Mouse (Mus musculus) macrophage (primary cell): ENCODE measurements around the gene Adgrf2. TPM values are rescaled to one million over a fixed set of nuclear protein-coding genes. Genes with fewer than 3 reads are reported as not detected.

Source experiments
- H3K27ac ChIP-seq: fragments of 350-480 bp; formaldehyde crosslinking; 2 replicates; pipeline ENCODE4 v1.9.0; 2021
- H3K36me3 ChIP-seq: fragments of 350-480 bp; formaldehyde crosslinking; 2 replicates; pipeline ENCODE4 v1.9.0; 2021; ENCODE audit errors: inconsistent target
- H3K4me3 ChIP-seq: fragments of 350-480 bp; formaldehyde crosslinking; 2 replicates; pipeline ENCODE4 v1.9.0; 2021; ENCODE audit errors: inconsistent target
- H3K79me2 ChIP-seq: fragments of 350-480 bp; formaldehyde crosslinking; 2 replicates; pipeline ENCODE4 v1.9.0; 2021; ENCODE audit errors: inconsistent target
- WGBS: methylation state at CpG from one replicate; pipeline ENCODE4 v1.1.7; 2026; ENCODE audit warnings: inconsistent platforms; ENCODE audit not compliant: missing documents; 5-methylcytosine and 5-hydroxymethylcytosine counted together
- polyA plus RNA-seq: library from polyadenylated mRNA; stranded (reverse); fragments of 250-400 nt; gene quantifications from 3 replicates; pipeline ENCODE4 v1.2.4, GENCODE M21; 2018; ENCODE audit warnings: inconsistent platforms
- total RNA-seq, 78 experiments: library from RNA; depleted of rRNA; stranded (reverse); fragments of 250-400 nt; gene quantifications; 1 replicate in 9 of 78; 2 replicates in 24 of 78; 3 replicates in 43 of 78; 4 replicates in 2 of 78; pipeline ENCODE4 v1.2.4; 2018; ENCODE audit warnings: inconsistent platforms in 56 of 78

Gene Adgrf2
- under 1 TPM in 10 of 26 experiments, not detected in 16; 0.22 to 0.55 (median 0.37) TPM for total RNA-seq (2018; cell fraction: chromatin; rRNA removed)
- under 1 TPM in 2 of 26 experiments, not detected in 24; 0.03 to 0.04 TPM for total RNA-seq (2018; cell fraction: cytosol; rRNA removed)
- under 1 TPM in 7 of 26 experiments, not detected in 19; 0.17 to 0.33 (median 0.18) TPM for total RNA-seq (2018; cell fraction: nucleus; rRNA removed)
- polyA plus RNA-seq, result not detected in 3 replicates

DNA sequence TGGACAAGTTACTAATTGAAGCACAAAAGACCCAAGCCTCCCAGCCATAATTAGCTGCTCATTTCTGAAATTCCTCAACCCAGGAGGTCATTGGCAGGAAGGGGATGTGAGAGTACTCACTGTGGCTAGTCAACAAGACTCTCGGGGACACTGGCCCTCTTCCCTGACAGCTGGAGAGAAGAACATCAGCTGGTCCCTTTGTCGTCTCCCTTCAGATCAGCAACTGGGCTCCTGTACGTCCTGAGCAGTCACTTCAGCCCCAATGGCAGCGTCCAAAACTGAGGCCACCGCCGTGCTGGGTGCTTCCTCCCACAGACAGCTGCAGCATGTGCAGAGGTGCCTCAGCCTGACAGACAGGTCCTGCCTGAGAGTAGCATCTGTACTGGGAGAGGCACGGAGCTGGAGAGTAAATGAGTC lies at the start of gene Adgrf2:
TSS of gene Adgrf2 (minus strand) at position 379 of the 417 bp plus-strand sequence.
- 53% methylated on average over 7 of the region's 7 CpGs for WGBS
- H3K36me3 ChIP-seq, result no peaks in the 10 kb centered on the region
- H3K79me2 ChIP-seq, result no peaks in the 10 kb centered on the region
- no peak within 1 kb of the TSS for H3K4me3 ChIP-seq
- no peak within 1 kb of the TSS for H3K27ac ChIP-seq

DNA sequence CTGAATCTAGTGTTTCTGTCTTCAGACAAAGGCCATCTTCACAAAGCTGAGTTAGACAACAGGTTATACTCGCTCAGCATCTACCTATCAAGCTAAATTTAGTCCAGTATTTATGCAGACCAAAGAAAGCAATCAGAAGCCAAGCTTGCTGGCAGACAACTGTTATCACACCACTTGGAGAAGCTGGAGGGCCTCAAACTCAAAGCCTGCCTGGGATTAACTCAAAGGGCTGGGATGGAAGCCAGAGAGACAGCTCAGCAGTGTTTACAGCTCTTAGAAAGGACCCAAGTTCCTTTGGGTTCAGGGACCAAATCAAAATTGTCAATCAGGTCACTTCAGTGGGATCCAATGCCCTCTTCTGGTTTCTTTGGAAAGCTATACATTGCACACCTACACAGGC lies 48.8 kb upstream of the Adgrf2 start:
- Histone ChIP-seq H3K36me3 (peaks cover 18% of the 10 kb centered on the region), H3K79me2 (no peaks in the 10 kb centered on the region), H3K27ac (no peak overlapping the region), H3K4me3 (no peak overlapping the region)
- WGBS, result 89% methylated on average over 1 of the region's 1 CpGs

DNA sequence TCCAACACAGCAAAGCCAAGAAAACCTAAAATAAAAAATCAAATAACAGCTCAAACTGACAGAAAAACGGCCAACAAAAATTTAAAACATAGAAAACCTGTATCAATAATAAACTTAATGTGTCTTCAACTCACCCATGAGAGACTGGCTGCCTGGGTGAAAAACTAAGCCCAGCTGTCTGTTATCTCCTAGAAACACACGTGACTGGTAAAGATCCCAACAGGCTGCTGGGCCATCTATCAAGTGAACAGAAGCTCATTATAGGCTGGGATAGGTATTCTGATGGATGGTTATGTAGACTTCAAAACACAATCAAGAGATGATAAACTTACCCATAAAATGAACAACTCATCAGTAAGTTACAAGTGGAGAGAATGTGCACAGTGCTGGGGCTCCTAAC lies 47.7 kb upstream of the Adgrf2 start:
- no peak overlapping the region for H3K27ac ChIP-seq
- H3K36me3 ChIP-seq, result peaks cover 10% of the 10 kb centered on the region; the same call in 1 of the 2 replicates
- WGBS, result 82% methylated on average over 2 of the region's 2 CpGs
- no peak overlapping the region for H3K4me3 ChIP-seq
- H3K79me2 ChIP-seq, result no peaks in the 10 kb centered on the region

DNA sequence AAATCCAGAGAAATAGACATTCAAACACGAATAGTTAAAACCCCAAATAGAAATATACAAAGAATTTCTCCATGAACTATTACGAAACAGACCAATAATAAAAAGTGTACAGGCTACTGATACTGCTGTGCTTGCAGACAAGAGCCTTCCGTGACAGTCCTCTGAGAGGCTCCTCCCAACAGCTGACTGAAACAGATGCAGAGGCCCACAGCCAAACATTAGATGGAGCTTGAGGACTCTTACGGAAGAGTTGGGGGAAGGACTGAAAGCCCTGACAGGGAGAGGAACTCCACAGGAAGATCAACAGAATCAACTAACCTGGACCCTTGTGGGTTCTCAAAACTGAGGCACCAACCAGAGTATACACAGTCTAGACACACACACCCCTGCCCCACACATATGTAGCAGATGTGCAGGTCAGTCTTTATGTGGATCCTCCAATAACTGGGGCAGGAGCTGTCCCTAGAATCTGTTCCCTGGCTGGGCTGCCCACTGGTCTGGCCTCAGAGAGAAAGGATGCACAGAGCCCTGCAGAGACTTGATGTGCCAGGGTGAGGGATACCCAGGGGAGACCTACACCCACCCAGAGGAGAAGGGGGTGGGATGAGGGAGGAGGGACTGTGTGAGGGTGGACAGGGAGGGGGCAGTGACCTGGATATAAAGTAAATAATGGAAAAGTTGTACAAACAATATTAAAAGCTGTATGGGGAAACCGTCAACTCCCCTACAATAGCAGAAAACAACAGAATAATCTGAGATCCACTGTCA lies 46.9 kb upstream of the Adgrf2 start:
- Histone ChIP-seq H3K36me3 (0 out of 2 replicates have a peak, but pooled peaks cover 3% of the 10 kb centered on the region), H3K27ac (no peak overlapping the region), H3K79me2 (no peaks in the 10 kb centered on the region), H3K4me3 (no peak overlapping the region)
- WGBS, result 84% methylated on average over 5 of the region's 5 CpGs

DNA sequence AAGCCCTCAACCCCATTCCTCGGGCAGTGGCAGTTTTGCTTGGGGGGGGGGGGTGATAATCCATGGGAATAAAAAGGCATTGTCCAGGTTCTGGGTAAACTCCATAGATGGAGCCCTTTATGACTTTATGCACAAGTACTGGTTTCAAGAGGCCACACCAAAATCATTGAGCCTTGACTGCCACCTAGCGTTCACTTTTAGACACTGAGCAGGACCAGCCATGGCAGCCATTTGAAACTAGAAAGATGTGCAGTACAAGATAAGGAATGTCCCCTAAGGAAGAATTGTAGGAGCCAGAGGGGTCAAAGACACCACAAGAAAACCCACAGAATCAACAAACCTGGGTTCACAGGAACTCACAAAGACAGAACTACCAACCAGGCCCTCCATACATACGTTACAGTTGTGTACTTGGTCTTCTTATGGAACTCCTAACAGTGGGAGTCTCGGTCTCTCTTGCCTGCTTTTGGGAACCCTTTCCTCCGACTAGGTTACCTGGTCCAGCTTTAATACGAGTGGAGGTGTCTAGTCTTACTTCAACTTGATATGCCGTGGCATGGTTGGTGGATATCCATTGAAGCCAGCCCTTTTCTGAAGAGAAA lies 40.3 kb upstream of the Adgrf2 start:
- no peak overlapping the region for H3K4me3 ChIP-seq
- no peaks in the 10 kb centered on the region for H3K79me2 ChIP-seq
- no peak overlapping the region for H3K27ac ChIP-seq
- WGBS, result 60% methylated on average over 7 of the region's 7 CpGs
- no peaks in the 10 kb centered on the region for H3K36me3 ChIP-seq

DNA sequence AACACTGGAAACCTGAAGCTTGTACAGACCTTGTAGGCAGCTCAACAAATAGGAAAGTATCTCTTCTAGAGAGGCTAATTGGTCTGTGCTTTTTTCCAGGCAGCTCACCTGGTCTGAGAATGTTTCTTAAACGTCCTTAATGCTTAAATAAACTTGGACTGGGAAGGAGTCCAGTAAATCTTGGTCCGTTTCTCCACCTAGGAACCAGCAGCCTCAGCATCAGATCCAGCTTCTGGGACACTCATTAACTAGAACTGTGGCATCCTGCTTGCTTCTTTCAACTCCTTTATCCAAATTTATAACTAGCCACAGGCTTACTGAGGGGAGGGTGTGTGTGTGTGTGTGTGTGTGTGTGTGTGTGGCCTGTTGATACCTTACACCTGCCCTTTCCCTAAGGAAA lies 11.8 kb upstream of the Adgrf2 start:
- no peak overlapping the region for H3K27ac ChIP-seq
- H3K36me3 ChIP-seq, result no peaks in the 10 kb centered on the region
- no peaks in the 10 kb centered on the region for H3K79me2 ChIP-seq
- WGBS, result 57% methylated on average over 2 of the region's 2 CpGs
- no peak overlapping the region for H3K4me3 ChIP-seq

DNA sequence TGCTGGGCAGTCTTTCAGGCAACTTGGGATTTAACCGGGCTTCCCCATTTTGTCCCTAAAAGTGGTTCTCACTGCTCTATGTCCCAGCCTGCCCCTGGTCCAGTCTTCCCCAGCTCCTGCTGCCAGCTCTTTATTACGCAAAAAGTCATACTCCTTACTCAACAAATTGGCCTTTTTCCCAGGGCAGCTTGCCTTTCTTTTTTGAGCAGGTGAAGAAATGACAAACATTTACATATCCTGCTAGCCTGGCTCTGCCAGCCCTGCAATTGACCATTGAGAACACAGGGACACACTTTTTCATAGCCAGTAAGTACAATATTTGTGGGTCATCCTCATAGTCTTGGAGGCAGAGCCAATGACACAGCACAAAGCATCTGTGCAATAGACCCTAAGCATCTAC lies 10.2 kb upstream of the Adgrf2 start:
- no peak overlapping the region for H3K27ac ChIP-seq
- 90% methylated on average over 2 of the region's 2 CpGs for WGBS

DNA sequence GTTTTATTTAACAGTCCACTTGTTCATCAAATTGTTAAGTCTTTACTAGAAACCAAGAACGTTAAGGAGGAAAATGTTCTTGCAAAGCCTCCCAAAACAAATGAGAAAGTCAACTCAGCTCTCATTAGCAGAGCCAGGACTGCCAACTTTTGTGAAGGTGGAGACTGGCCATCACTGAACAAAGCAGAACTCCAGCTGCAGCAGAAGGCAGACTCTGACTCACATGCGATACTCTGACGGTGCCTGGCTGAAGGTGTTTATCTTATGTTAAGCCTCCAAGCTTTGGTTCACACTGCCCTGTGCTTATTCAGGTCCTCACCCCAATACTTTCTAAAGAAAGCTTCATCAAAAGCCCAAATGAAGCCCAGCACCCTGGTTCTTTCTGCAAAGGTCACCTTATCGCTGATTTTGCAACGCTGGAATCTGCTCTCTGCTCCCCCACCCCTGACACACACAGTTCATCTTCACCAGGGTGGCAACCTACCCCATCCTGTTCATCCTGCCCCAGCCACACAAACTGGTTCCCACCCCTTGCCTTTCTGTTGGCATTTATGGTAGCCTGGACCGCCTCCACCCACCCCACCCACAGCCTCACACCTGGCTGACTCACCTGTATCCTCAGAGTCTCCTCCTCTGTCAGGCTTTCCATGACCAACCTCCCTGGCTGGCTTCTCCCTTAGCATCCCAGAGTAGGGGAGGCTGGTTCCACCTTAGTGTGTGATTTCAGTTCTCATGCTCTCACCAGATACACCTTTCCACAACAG lies 3.9 kb upstream of the Adgrf2 start:
- H3K79me2 ChIP-seq, result no peaks in the 10 kb centered on the region
- H3K36me3 ChIP-seq, result no peaks in the 10 kb centered on the region
- WGBS, result 87% methylated on average over 6 of the region's 6 CpGs
- no peak overlapping the region for H3K4me3 ChIP-seq
- H3K27ac ChIP-seq, result no peak overlapping the region

More for the DNA sequence above, 10.2 kb upstream of the Adgrf2 start:
- no peaks in the 10 kb centered on the region for H3K79me2 ChIP-seq
- no peaks in the 10 kb centered on the region for H3K36me3 ChIP-seq
- no peak overlapping the region for H3K4me3 ChIP-seq

DNA sequence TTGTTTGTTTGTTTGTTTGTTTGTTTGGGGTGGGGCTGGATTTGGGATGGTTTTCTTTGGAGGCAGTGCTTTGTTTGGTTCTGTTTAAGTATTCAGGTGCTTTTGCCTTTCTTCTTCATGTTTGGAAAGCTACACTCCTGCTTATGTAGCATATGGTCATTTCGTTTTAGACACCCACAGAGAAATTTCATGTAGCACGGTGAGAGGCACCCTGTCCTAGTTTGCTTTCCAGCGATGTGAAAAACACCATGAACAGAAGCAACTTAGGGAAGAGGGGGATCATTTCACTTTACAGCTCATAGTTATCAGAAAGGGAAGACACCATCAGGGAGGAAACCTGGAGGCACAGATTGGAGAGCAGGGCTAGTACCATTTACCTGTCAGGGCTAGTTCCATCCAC lies 844 bp upstream of the Adgrf2 start:
- 89% methylated on average over 3 of the region's 3 CpGs for WGBS
- Histone ChIP-seq H3K79me2 (no peaks in the 10 kb centered on the region), H3K27ac (no peak overlapping the region), H3K36me3 (no peaks in the 10 kb centered on the region), H3K4me3 (no peak overlapping the region)

DNA sequence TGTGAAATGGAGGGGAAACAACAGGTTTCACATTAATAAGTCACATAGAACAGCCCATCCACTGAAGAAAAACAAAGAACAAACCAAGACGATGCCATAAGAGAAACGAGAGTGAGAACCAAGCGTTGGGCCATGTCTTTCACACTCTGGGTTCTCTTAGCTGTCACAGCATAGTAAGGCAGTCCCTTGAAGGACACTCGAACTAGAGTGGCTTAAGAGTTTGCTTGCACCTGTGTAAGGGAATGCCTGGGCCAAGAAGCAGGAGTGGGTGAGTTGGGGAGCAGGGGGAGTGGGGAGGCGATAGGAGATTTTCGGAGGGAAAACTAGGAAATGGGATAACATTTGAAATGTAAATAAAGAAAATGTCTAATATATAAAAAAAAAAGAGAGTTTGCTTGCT lies 3.2 kb downstream of the Adgrf2 start:
- Histone ChIP-seq H3K36me3 (no peaks in the 10 kb centered on the region), H3K79me2 (no peaks in the 10 kb centered on the region), H3K27ac (no peak overlapping the region), H3K4me3 (no peak overlapping the region)
- 81% methylated on average over 6 of the region's 6 CpGs for WGBS

DNA sequence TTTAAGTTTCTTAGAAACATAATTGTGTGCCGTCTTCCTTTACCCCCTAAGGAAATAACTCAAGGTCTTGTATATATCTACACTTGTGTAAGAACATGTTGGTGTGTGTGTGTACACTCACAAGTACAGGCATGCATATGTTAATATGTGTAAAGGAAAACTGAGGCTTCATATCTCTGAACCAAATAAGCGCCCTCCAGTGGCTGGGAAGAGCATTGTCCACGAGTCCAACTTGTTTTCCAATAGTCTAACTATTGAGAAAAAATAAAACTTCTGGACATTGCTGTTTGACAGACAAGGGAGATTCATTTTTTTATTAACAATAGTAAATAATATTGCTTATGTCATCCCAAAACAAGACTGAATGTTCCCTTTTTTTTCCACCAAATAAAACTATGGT lies 24.8 kb downstream of the Adgrf2 start:
- H3K4me3 ChIP-seq, result no peak overlapping the region
- H3K79me2 ChIP-seq, result no peaks in the 10 kb centered on the region
- H3K36me3 ChIP-seq, result no peaks in the 10 kb centered on the region
- no peak overlapping the region for H3K27ac ChIP-seq
- WGBS, result 51% methylated on average over 3 of the region's 3 CpGs

DNA sequence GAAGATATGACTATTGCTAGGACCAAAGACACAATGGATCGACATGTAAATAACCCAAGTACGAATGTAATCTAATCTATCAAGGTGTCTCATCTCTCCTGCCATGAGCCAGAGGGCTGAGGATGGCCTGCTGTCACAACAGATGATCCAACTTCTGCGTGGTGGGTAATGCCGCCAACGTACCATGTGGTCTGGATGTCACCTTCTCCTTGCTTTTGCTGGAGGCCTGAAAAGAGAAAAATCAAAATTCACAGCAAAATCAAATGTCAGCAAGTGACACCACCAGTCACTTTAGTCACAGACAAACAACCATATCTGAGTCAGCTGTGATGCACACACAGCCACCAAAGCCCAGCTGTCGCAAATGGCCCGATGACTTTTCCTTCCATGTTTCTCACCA lies 27.0 kb downstream of the Adgrf2 start:
- no peaks in the 10 kb centered on the region for H3K36me3 ChIP-seq
- H3K79me2 ChIP-seq, result no peaks in the 10 kb centered on the region
- H3K4me3 ChIP-seq, result no peak overlapping the region
- 93% methylated on average over 7 of the region's 7 CpGs for WGBS
- H3K27ac ChIP-seq, result no peak overlapping the region

DNA sequence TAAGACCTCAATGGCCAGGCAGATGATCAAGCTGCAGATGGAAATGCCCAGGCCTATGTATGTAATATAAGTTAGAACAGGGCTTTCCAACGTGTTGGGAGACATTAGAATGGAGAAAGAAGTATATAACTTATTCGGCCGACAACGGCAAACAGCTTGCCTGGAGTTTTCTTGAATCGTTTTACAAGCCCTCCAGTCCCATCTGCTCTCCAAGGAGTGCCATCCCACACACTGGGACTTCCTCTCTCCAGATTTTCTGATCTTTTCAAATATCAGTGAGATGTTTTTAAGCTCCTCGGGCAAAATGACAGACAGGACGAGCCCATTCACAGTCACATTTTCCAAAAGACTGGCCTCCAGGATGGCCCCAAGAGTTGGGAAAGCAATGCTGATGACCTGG lies 31.3 kb downstream of the Adgrf2 start:
- Histone ChIP-seq H3K36me3 (no peaks in the 10 kb centered on the region), H3K4me3 (no peak overlapping the region)
- 96% methylated on average over 7 of the region's 7 CpGs for WGBS

DNA sequence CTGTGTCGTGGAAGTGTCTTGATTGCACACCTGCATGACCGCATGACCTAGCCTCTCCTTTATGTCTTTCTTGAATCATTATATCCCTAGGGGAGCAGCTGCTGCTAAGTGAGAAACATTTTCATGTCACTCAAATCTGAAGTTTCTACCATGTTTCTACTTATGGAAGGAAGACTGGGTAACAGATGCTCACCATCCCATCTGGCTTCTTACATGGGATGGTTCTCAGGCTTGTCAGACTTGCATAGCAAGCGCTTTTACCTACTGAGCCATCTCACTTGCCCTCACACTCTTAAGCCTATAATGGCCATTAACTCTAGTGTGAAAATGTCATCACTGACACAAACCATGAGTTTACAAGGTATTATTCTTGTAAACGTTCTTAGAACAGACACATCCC lies 36.4 kb downstream of the Adgrf2 start:
- Histone ChIP-seq H3K36me3 (no peaks in the 10 kb centered on the region), H3K4me3 (no peak overlapping the region)
- 81% methylated on average over 3 of the region's 4 CpGs for WGBS

More for the DNA sequence above, 31.3 kb downstream of the Adgrf2 start:
- no peaks in the 10 kb centered on the region for H3K79me2 ChIP-seq
- no peak overlapping the region for H3K27ac ChIP-seq

More for the DNA sequence above, 36.4 kb downstream of the Adgrf2 start:
- H3K79me2 ChIP-seq, result no peaks in the 10 kb centered on the region
- no peak overlapping the region for H3K27ac ChIP-seq
